Mouse (Mus musculus) cerebral cortex, adult 2 months (tissue): ENCODE data around the gene Gm12355.

ENCODE experiments used
- WGBS: fragments of 180-500 bp; shearing (Covaris S2); methylation state at CpG from one replicate; pipeline ENCODE4 v1.1.7; 2018; 5-methylcytosine and 5-hydroxymethylcytosine counted together

The Gm12355 gene

GRCm38 (mm10) chr11:98602090-98602690 lies 23.3 kb downstream of the Gm12355 start:
- 6% methylated on average over 20 of the region's 20 CpGs for WGBS

DNA sequence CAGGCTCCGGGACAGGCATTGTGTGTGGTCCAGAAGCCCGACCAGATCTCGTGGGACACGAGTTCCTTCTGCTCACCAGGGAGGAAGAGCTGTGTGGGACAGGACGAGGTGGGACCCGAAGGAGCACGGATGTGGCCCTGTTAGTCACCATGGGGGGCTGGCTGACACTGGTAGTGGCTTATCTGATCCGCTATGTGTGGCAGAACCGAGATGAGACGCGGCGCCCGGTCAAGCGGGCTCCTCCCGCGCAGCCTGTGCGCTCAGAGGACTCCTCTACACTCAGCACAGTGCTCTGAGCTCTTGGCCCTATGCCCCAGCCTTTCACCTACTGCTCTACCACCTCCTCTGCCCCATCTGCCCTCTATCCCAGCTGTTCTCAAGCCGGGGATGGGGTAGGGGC lies 26.2 kb downstream of the Gm12355 start:
- whole genome bisulfite sequencing: 33% methylated on average over 18 of the region's 18 CpGs

- 27% methylated on average over 18 of the region's 18 CpGs for WGBS
Measured at GRCm38 (mm10) chr11:98598851-98599290, 26.6 kb downstream of the Gm12355 start.

GRCm38 (mm10) chr11:98597991-98598390 lies 27.5 kb downstream of the Gm12355 start, which contains the start of gene Lrrc3c:
Gene Lrrc3c (plus strand): TSS chr11:98598291.
- 89% methylated on average over 8 of the region's 8 CpGs for WGBS

DNA sequence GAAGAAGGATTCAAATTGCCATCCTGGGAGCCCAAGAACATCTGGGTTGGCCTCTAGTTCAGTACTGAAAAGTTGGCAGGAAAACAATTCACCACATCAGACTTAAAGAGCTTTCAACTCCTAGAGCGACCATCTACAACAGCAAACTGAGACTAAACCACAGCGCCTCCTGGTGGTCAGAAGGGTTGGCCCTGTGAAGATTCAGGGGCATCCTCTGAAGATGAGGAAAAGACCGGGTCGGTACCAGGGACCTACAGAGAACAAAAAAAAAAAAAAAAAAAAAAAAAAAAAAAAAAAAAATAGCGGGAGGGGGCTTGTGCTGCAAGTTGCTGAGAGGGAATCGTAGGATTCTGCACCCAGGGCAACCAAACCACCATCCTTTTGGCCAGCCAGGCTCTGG lies 28.1 kb downstream of the Gm12355 start:
- WGBS: 29% methylated on average over 6 of the region's 6 CpGs

GRCm38 (mm10) chr11:98595955-98596354 lies 29.5 kb downstream of the Gm12355 start:
- 79% methylated on average over 3 of the region's 3 CpGs for WGBS

GRCm38 (mm10) chr11:98595473-98595872 lies 30.0 kb downstream of the Gm12355 start:
- WGBS: 83% methylated on average over 10 of the region's 10 CpGs

- 78% methylated on average over 6 of the region's 6 CpGs for WGBS
Measured at GRCm38 (mm10) chr11:98595021-98595420, 30.4 kb downstream of the Gm12355 start.

- WGBS: 66% methylated on average over 19 of the region's 19 CpGs
Measured at GRCm38 (mm10) chr11:98590548-98591445, 34.7 kb downstream of the Gm12355 start.

DNA sequence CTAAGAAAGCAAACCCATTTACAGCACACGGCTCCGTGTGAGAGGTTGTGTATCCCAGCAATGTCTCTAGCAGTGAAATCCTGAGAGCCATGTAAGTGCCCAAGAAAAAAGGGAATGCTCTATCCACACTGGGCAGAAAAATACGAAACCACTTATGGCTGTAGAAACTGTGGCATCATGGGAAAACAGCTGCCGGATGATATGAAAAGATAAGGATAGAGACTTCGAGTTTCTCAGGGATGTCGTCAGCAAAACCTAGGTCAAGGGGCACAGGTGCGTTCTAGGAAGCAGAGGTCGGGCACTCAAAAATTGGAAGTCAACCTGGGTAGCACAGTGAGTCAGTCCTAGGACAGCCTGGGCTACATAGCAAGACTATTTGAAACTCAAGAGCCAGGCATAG lies 36.2 kb downstream of the Gm12355 start:
- WGBS: 80% methylated on average over 8 of the region's 8 CpGs

- WGBS: 56% methylated on average over 6 of the region's 6 CpGs
Measured at GRCm38 (mm10) chr11:98588833-98589281, 36.6 kb downstream of the Gm12355 start.

- 7% methylated on average over 20 of the region's 20 CpGs for WGBS
Measured at GRCm38 (mm10) chr11:98587684-98588546, 37.5 kb downstream of the Gm12355 start.

- 1% methylated on average over 49 of the region's 49 CpGs for WGBS
Measured at GRCm38 (mm10) chr11:98586892-98587563, 38.4 kb downstream of the Gm12355 start, which contains the start of gene Ormdl3. Gene Ormdl3 (minus strand): TSS chr11:98587368.

- WGBS: 1% methylated on average over 22 of the region's 22 CpGs
Measured at GRCm38 (mm10) chr11:98586087-98586891, 39.2 kb downstream of the Gm12355 start.

GRCm38 (mm10) chr11:98584629-98585177 lies 40.8 kb downstream of the Gm12355 start:
- WGBS: 82% methylated on average over 6 of the region's 6 CpGs

DNA sequence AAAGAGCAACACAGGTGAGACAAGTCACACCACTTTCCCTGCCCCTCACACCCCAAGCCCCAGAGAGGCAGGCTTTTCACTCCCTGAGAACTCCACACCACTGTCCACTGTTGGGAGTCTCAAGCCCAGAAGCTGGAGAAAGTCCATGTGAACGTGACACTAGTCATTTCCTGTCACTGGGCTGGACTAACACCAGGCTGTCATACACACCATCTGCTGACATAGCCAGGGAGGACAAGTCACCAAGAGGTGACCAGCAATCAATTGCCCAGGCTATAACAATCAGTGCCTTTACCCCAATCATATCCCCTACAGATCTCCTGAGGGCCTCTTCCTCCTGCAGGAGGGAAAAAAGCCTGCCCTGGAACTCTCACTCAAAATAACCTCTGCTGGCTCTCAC lies 41.3 kb downstream of the Gm12355 start:
- 67% methylated on average over 1 of the region's 1 CpGs for WGBS

- WGBS: 39% methylated on average over 3 of the region's 3 CpGs
Measured at GRCm38 (mm10) chr11:98583571-98583970, 41.9 kb downstream of the Gm12355 start.

GRCm38 (mm10) chr11:98583265-98583552 lies 42.3 kb downstream of the Gm12355 start:
- WGBS: 84% methylated on average over 3 of the region's 3 CpGs

DNA sequence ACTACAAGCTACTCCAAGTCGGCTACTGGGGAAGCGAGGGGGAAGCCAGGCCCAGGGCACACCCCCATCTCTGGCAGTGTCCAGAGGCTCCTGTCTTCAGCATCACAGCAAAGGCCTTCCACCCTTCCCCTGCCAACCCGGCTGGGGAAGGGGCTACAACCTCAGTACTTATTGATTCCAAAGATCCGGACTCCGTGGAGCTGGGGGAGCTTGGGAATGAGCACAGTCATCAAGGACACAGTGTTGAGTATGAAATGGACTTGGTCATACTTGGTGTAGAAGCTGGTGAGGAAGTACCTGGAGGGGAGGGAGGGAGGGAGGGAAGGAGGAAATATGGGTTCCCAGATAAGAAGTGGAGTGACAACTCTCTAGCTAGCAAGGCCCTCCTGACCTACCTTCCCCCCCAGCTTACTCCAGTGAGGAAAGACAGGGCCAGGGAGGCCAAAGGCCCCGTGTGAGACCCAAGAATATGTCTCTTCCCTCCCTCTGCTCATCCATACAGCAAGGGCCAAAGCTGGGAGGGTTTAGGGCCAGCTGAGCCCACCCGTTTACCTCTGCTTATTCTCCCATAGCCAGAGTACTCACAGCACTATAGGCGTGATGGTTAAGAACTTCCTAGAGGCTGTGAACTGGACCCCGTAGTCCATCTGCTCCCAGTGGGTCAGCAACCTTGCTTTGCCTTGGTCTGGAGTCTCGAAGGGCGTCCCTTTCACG lies 42.8 kb downstream of the Gm12355 start:
- 87% methylated on average over 12 of the region's 12 CpGs for WGBS

- 70% methylated on average over 8 of the region's 8 CpGs for WGBS
Measured at GRCm38 (mm10) chr11:98582030-98582388, 43.5 kb downstream of the Gm12355 start.
